Mouse (Mus musculus): ENCODE data around the gene Gm20388. TPM values are rescaled to one million over a fixed set of nuclear protein-coding genes. Genes with fewer than 3 reads are reported as not detected.
"Not testable (repeated sequence)": the region's sequence is repeated elsewhere in the genome, so short reads cannot be mapped to it uniquely, and the experiment has no call there.

Gm20388 gene
- polyA plus RNA-seq, 1 experiment, result 49.7 TPM

DNA sequence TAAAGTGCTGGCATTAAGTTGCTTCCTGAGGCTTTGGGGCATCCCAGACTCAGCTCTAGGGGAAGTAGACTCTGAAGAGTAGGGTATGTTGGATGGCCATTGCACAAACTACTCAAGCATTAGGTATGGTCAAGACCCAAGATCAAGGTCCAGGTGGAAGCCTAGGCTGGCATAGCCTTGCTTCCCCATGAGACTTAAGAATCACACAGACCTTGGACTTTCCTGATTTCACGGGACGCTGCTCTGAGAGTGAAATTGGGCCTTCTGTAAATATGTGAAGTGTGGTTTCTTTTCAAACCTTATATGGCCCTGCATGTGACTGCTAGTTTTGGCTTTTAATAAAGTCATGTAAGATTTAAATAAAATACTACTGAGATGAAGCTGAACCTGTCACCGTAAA lies 2662.1 kb downstream of the Gm20388 start:
- TF ChIP-seq CTCF (conservative IDR thresholded peaks at IDR 0.05; ENCODE audit: insufficient read depth, insufficient read length, low read depth, low read length) (no peak), POLR2A (IDR thresholded peaks at IDR 0.05; ENCODE audit: low read depth, low read length) (no peak)
- Histone ChIP-seq H3K4me1 (ENCODE audit: control insufficient read depth, insufficient read depth, low read length) (peaks cover 19% of the 10 kb centered on the region), H3K36me3 (ENCODE audit: control insufficient read depth, insufficient read depth, low read length) (no peaks in the 10 kb centered on the region), H3K27ac (ENCODE audit: insufficient read depth, low read depth, low read length) (no peak overlapping the region), H3K27me3 (replicated peaks; ENCODE audit: control insufficient read depth, insufficient read depth, low read length) (no peaks in the 10 kb centered on the region), H3K4me3 (ENCODE audit: insufficient read depth, low read depth, low read length) (no peak overlapping the region)
- DNase-seq, result peak; percentile 84
- WGBS, result 70% methylated on average over 3 of the region's 3 CpGs

- H3K36me3 ChIP-seq (ENCODE audit: control insufficient read depth, insufficient read depth, low read length); H3K4me3 ChIP-seq (ENCODE audit: insufficient read depth, low read depth, low read length); DNase-seq; H3K27me3 ChIP-seq (replicated peaks; ENCODE audit: control insufficient read depth, insufficient read depth, low read length); H3K27ac ChIP-seq (ENCODE audit: insufficient read depth, low read depth, low read length): not testable (repeated sequence)
- H3K4me1 ChIP-seq (ENCODE audit: control insufficient read depth, insufficient read depth, low read length), result peaks cover 19% of the 10 kb centered on the region
- 60% methylated on average over 4 of the region's 4 CpGs for WGBS
Observed at GRCm38 (mm10) chr8:122573176-122573575, 2662.5 kb downstream of the Gm20388 start.

DNA sequence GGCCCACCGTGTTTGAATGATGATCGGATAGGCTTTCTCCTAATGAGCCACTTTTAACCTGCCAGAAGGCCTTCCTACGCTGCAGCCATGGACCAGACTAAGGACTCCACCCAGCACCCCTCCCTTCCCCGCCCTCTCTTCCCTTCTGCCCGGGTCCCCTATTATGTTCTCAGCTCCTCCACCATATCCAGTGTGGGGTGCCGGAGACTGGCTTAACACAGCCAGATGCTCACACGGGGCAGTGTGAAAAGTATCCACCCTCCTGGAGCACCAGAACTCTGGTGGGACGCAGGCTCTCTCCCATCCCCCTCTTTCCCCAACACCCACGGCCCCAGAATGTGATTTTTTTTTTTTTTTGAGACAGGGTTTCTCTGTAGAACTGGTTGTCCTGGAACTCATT lies 2662.9 kb downstream of the Gm20388 start:
- no peak for TF ChIP-seq CTCF (conservative IDR thresholded peaks at IDR 0.05; ENCODE audit: insufficient read depth, insufficient read length, low read depth, low read length)
- TF ChIP-seq POLR2A (IDR thresholded peaks at IDR 0.05; ENCODE audit: low read depth, low read length), result no peak
- DNase-seq, result no peak
- Histone ChIP-seq H3K27ac (ENCODE audit: insufficient read depth, low read depth, low read length) (no peak overlapping the region), H3K27me3 (replicated peaks; ENCODE audit: control insufficient read depth, insufficient read depth, low read length) (no peaks in the 10 kb centered on the region), H3K4me3 (ENCODE audit: insufficient read depth, low read depth, low read length) (no peak overlapping the region), H3K4me1 (ENCODE audit: control insufficient read depth, insufficient read depth, low read length) (peaks cover 19% of the 10 kb centered on the region), H3K36me3 (ENCODE audit: control insufficient read depth, insufficient read depth, low read length) (no peaks in the 10 kb centered on the region)
- 70% methylated on average over 9 of the region's 9 CpGs for WGBS

GRCm38 (mm10) chr8:122574264-122574663 lies 2663.6 kb downstream of the Gm20388 start:
- no peak for DNase-seq
- WGBS, result 21% methylated on average over 3 of the region's 3 CpGs
- no peaks in the 10 kb centered on the region for H3K27me3 ChIP-seq (replicated peaks; ENCODE audit: control insufficient read depth, insufficient read depth, low read length)
- peaks cover 19% of the 10 kb centered on the region for H3K4me1 ChIP-seq (ENCODE audit: control insufficient read depth, insufficient read depth, low read length)
- no peak overlapping the region for H3K27ac ChIP-seq (ENCODE audit: insufficient read depth, low read depth, low read length)
- no peak for TF ChIP-seq POLR2A (IDR thresholded peaks at IDR 0.05; ENCODE audit: low read depth, low read length)
- no peak for TF ChIP-seq CTCF (conservative IDR thresholded peaks at IDR 0.05; ENCODE audit: insufficient read depth, insufficient read length, low read depth, low read length)
- no peak overlapping the region for H3K4me3 ChIP-seq (ENCODE audit: insufficient read depth, low read depth, low read length)
- H3K36me3 ChIP-seq (ENCODE audit: control insufficient read depth, insufficient read depth, low read length), result no peaks in the 10 kb centered on the region

DNA sequence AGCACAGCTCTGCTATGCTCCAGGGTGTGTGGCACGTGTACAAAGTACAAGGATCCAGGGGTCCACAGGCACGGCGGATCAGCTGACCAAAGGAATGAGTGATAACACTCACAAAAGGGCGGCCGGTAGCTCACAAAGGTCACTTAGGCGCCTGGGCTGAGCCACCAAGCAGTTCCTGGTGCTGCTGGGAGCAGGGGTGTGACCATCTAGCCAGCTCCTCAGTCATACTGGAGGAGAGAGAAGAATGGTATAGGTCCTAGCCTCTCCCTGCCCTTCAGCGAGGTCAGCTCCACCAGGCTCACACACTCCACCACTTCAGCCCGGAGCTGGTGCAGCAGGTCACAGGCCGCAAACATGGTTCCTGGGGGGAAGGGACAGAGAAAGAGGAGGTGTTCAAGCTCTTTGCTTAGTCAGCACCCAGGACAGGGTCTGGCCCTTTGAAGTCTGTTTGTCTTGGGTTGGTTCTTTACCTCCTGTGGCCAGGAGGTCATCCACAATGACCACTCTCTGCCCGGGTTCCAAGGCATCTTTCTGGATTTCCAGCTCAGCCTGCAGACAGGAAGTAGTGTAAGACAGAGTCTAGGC lies 2664.1 kb downstream of the Gm20388 start:
- TF ChIP-seq POLR2A (IDR thresholded peaks at IDR 0.05; ENCODE audit: low read depth, low read length) (no peak), CTCF (conservative IDR thresholded peaks at IDR 0.05; ENCODE audit: insufficient read depth, insufficient read length, low read depth, low read length) (no peak)
- no peak overlapping the region for H3K4me3 ChIP-seq (ENCODE audit: insufficient read depth, low read depth, low read length)

DNA sequence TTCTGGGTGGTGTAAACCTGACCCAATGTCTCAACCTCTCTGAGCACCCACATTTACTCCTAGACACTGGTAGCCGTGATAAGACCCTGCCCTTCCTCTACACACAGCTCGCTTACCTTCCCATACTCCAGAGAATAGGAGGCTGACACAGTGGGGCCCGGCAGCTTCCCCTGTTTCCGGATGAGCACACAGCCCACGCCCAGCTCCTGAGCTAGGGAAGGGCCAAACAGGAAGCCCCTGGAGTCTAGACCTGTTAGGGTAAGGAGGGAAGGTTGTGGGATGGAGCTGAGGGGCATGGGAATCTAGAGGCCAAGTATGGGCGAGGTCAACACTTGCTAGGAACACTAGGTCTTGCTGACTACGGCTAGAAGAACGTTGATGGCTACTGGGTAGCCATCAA lies 2664.6 kb downstream of the Gm20388 start:
- no peak for TF ChIP-seq POLR2A (IDR thresholded peaks at IDR 0.05; ENCODE audit: low read depth, low read length)
- no peak for TF ChIP-seq CTCF (conservative IDR thresholded peaks at IDR 0.05; ENCODE audit: insufficient read depth, insufficient read length, low read depth, low read length)
- WGBS, result 46% methylated on average over 8 of the region's 8 CpGs
- Histone ChIP-seq H3K36me3 (ENCODE audit: control insufficient read depth, insufficient read depth, low read length) (no peaks in the 10 kb centered on the region), H3K27me3 (replicated peaks; ENCODE audit: control insufficient read depth, insufficient read depth, low read length) (no peaks in the 10 kb centered on the region), H3K27ac (ENCODE audit: insufficient read depth, low read depth, low read length) (no peak overlapping the region), H3K4me3 (ENCODE audit: insufficient read depth, low read depth, low read length) (peak overlapping the region; percentile 68; the same call in 1 of the 2 replicates), H3K4me1 (ENCODE audit: control insufficient read depth, insufficient read depth, low read length) (peaks cover 19% of the 10 kb centered on the region)
- no peak for DNase-seq

More for the DNA sequence above, 2664.1 kb downstream of the Gm20388 start:
- Histone ChIP-seq H3K4me1 (ENCODE audit: control insufficient read depth, insufficient read depth, low read length) (peaks cover 19% of the 10 kb centered on the region), H3K27ac (ENCODE audit: insufficient read depth, low read depth, low read length) (peak overlapping the region; percentile 7; the same call in 1 of the 2 replicates), H3K36me3 (ENCODE audit: control insufficient read depth, insufficient read depth, low read length) (no peaks in the 10 kb centered on the region), H3K27me3 (replicated peaks; ENCODE audit: control insufficient read depth, insufficient read depth, low read length) (no peaks in the 10 kb centered on the region)
- WGBS, result 27% methylated on average over 10 of the region's 10 CpGs
- DNase-seq, result peak; percentile 67

DNA sequence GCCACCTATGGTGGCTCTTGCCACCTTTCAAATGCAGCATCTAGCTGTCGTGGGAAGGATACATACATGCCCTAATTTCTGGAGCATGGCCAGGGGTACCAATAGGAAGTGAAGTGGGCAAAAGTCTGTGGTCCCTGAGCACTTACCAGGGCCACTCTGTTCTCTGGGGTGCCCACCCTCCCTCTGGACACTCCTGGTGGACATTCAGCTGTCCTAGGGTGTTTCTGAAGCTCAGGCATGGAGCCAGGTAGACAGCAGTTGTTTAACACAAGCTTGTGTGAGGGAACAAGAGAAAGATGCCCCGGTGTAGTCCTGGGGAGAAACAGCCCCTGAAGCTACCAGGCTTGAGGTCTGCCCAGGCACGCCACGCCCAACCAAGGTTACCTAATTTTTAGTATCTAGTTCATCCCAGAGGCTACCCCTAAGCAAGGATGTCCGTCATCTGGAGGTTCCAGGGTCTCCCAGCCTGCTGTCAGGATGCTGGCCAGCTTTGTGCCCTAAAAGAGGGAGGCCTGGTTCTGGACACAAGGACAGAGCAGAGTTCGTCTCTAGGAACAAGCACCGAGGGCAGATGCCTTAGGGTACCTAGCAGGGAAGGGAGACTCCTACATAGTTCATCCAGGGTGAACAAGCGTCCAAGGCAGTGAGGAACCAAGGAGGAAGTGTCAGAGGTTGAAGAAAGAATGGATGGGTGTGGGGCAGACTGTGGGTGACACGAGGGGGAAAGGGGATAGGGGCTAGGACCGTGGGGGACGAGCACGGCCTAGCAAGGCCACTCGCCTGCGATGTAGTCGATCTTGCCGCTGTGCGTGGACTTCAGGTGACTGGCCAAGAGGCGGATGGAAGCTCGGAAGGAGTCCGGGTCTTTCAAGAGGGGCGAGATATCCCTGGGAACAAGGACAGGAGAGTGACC lies 2665.3 kb downstream of the Gm20388 start:
- Histone ChIP-seq H3K36me3 (ENCODE audit: control insufficient read depth, insufficient read depth, low read length) (no peaks in the 10 kb centered on the region), H3K4me3 (ENCODE audit: insufficient read depth, low read depth, low read length) (peak overlapping the region; percentile 68), H3K27me3 (replicated peaks; ENCODE audit: control insufficient read depth, insufficient read depth, low read length) (no peaks in the 10 kb centered on the region), H3K4me1 (ENCODE audit: control insufficient read depth, insufficient read depth, low read length) (peaks cover 19% of the 10 kb centered on the region), H3K27ac (ENCODE audit: insufficient read depth, low read depth, low read length) (peak overlapping the region; percentile 19; the same call in 1 of the 2 replicates)
- TF ChIP-seq POLR2A (IDR thresholded peaks at IDR 0.05; ENCODE audit: low read depth, low read length) (no peak), CTCF (conservative IDR thresholded peaks at IDR 0.05; ENCODE audit: insufficient read depth, insufficient read length, low read depth, low read length) (no peak)
- no peak for DNase-seq
- WGBS, result 17% methylated on average over 21 of the region's 21 CpGs

Measured in kidney, adult 2 months (tissue).